Mouse (Mus musculus) spleen, postnatal 4 days (tissue): ENCODE measurements around the gene Bcl7b.
A peak's percentile ranks its signal among the peaks of the same experiment; 100 is the strongest.

ENCODE experiments used
- DNase-seq, 2 experiments: peaks; one replicate each; pipeline ENCODE4 v3.0.0; 2022; ENCODE audit warnings: low spot score in 2 of 2

Bcl7b gene

DNA sequence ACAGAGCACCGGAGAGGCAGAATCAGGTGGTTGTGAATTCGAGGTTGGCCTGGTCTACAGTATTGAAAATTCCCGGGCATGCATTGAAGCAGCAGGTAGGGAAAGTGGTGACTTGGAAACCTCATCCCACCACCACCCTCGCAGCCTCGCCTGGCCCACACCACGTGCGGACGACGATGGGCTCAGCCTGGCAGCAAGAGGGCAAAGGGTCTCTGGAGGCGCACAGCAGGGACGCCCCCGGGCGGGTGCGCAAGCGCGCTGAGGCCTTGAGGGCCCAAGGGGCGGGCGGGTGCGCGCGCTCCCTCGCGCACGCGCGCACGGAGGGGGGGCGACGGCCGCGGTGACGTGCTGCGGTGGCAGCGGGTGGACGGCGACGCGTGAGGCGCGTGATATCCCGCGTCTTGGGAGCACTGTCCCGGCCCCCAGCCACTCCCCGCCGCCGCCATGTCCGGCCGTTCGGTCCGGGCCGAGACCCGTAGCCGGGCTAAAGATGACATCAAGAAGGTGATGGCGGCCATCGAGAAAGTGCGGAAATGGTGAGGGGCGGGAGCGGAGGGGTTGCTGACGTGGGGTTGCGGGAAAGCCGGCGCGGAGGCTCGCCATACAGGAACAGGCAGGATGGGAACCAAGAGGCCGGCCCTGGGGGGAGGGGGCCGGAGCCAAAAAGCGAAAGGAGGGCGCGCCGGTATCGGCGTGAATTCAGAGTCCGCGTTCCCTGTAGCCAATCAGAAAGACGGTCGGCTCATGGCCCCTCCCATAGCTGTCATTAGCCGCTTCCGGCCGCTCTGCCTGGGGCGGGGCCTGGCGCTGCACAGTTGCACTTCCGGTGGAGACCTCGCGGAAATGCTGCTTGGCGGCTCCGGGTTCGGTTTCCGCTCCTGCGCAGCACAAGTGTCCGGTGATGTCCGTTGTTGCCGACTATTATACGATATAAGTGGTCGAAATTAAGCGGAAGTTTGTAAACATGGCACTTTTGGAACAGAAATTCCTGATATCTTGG is at the start of gene Bcl7b:
Gene Bcl7b (plus strand): TSS at position 221 of the 1,000 bp plus-strand sequence.
- peak; percentile 96 to 97 for DNase-seq

DNA sequence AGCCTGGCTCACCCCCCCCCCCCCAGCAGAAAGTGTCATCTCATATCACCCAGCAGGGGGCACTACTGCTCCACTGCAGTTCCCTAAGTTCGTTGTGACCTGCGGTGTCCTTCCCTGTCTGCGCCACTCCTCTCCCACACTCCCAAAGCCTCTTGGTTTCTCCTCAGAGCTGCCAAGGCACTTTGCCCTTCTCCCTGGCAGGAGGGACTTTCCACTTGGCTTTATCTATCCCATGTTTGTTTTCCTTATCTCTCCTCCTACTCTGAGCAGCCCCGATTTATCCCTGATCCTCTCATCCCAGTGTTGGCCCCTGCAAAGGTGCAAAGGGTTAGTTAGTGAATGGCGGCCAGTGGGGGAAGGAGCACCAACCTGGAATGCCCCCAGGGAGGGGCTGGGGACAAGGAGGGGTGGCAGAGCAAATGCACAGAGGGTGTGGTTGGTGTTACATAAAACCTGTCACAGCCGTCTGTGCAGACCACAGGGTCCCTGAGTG is 49.4 kb upstream of the Bcl7b start:
- DNase-seq, result peak; percentile 45 to 79

DNA sequence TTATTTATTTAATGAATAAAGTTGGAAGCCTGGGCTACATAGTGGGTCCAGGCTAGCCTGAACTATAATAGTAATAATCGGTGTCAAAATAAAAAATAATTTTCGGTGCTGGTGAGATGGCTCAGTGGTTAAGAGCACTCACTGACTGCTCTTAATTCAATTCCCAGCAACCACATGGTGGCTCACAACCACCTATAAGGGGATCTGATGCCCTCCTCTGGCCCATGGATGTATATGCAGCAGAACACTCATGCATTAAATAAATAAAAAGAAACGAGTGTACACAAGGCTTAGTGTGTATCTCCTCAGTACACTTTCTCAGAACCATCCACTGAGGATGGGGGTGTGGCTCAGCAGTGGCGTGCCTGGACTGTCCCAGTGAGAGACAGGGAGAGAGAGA is 47.3 kb upstream of the Bcl7b start:
- DNase-seq, result no peak

DNA sequence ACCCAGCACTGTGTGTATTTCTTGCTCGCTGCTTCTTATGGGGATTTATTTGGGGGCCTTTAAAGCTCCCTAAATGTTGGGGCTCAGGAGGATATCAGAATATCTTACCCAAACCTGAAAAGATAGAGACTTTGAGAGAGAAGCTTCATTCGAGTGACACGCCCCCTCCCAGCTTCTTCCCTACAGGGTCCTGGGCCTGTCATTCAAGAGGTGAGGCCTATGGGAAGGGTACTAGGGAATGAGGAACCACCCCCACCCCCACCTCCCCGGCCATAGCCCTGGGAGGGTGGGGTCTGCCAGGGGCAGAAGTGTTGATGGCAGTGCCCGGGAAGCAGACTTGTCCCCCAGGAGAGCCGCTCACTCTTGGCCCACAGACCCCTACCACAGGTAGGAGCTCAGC is 42.0 kb upstream of the Bcl7b start:
- DNase-seq, result no peak

DNA sequence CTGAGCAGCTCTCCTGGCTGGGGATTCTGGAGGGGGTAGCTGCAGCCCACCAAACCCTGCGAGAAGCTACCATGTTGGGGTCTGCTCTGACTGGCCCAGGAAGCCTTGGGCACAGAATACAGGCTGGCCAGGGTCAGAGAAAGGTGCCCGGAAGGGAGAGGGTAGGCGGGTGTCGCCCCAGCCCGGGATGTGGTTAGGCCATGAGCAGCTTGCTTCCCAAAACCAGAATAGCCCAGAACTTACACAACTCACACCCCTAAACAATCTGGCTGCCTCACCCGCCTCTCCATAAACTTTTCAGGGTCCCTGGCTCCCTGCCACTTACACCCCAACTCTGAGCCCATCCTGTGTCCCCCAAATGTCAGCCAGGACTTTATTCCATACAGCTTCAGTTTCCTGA is 40.4 kb upstream of the Bcl7b start:
- DNase-seq, result no peak

DNA sequence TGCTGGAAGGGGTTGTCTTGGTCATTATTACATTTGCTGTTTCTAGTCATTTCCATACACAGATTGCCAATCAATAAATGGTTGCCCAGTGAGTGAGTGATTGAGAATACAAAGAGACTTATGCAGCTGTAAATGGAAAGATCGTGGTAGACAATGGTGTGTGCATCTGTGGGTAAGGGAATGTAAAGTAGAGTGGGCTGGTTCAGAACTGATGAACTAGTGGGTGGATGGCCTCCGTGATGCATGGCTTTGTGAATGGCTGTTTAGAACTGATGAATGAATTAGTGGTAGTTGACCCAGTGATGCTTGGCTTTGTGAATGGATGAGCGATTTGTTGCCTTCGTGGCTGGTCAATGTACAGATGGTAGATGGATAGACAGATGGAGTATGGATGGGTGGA is 38.3 kb upstream of the Bcl7b start:
- no peak for DNase-seq

DNA sequence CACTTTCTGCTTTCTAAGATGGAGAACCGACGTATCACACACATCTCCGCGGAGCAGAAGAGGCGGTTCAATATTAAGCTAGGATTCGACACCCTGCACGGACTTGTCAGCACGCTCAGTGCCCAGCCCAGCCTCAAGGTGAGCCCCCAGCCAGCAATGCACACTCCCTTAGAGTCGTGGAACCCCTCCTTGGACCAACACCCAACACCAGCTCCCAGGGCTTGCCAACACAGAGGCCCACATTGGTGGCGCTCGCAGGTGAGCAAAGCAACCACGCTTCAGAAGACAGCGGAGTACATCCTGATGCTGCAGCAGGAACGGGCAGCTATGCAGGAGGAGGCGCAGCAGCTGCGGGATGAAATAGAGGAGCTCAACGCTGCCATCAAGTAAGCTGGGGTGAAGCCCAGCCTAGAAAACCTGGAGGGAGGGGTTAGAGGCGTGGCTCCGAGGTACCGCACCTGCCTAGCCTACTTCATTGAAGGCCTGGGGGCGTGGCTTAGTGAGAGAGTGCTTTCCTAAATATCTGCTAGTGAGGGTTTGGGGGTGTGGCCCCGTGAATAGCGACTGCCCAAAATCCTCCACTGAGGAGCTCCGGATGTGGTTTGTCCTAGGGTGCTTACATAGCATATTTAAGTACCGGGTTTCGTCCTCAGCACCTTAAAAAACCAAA is 34.2 kb upstream of the Bcl7b start:
- DNase-seq, result peak; percentile 56 to 70

DNA sequence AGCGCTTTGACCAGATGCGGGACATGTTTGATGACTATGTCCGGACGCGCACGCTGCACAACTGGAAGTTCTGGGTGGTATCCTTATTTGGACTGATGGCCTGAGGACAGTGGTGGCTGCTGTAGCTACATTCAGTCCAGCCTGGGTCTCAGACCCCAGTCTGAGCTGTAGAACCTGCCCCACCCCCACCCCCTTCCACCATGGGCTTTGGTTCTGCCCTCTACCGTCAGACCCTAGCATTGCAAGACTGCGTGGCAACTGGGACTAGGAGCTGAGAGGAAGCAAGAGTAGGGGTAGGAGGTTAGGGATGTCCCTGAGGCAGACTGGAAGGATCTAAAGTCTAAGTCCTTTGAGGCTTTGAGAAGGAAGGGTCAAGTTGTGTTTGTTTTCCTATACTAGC is 33.5 kb upstream of the Bcl7b start:
- peak; percentile 40 to 75 for DNase-seq

DNA sequence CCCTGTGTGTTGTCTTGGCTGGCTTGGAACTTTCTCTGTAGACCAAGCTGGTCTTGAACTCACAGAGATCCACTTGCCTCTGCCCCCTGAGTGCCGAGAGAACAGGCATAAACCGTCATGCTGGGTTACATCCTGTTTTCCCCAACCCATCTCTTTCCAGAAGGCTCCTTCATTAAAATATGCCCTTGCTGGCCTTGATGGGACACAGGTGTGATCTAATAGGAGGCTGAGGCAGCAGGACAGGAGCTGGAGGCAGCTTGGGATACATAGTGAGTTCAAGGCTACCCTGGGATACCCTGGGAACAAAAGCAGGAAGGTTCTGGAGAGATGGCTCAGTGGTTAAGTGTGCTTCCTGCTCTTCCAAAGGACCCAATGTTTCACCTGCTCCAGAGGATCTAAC is 28.2 kb upstream of the Bcl7b start:
- DNase-seq, result no peak

DNA sequence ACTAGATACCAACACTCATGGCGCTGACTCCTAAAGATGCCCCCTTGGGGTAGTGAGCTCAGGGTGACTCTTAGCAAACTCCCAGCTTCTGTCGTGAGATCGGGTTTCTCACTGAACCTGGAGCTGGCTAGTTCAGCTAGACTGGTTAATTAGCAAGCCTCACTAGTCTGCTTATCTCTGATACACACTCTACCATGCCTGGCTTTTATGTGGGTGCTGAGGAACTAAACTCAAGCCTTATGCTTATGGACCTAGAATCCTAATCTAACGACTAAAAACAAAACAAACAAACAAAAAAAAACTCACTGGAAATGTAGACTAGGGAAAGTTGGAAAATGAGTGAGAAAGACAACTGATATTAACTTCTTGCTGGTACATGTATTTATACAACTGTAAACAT is 23.6 kb upstream of the Bcl7b start:
- DNase-seq, result no peak

DNA sequence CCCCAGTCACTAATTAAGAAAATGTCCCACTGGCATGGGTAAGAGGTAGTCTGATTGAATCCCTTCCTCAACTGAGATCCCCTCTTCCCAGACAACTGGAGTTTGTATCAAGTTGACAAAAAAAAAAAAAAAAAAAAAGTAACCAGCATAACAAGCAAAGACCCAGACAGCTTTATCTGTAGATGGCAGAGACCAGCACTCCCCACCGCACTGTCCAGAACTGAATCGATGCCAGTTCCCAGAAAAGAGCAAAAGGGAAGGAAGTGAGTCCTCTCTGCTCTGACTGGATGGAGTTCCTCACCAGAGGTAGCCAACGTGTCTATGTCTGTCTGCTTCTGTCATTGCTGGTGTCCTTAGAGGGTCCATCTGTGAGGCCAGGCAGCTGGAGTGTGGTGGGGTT is 22.6 kb upstream of the Bcl7b start:
- no peak for DNase-seq

DNA sequence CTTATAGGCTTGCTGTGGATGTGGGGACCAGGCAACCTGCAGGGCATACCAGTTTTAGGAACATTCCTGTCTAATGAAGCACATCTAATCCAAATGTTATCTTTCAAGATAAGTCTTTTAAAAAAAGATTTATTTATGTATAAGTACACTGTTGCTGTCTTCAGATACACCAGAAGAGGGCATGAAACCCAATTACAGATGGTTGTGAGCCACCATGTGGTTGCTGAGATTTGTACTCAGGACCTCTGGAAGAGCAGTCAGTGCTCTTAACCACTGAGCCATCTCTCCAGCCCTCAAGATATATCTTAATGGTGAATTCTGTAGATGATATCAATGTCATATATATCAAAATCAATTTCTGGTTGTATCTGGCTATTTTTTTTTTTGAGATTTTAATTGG is 22.1 kb upstream of the Bcl7b start:
- DNase-seq, result no peak

DNA sequence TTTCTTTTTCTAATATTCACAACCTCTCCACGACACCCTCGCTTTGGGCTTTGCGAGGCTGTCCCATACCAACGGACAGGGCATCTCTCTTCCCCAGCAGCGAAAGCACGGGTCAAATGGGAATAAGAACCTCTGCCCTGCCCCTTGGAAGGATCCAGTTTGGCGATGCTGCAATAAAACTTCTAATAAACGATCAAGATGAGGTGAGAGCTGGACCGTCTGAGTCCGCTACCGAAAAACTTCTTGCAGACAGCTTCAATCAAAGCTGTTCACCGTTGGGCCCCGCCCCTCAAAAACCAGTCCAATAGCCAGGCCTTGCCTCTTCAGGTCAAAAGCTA is 19.4 kb upstream of the Bcl7b start:
- DNase-seq, result no peak

DNA sequence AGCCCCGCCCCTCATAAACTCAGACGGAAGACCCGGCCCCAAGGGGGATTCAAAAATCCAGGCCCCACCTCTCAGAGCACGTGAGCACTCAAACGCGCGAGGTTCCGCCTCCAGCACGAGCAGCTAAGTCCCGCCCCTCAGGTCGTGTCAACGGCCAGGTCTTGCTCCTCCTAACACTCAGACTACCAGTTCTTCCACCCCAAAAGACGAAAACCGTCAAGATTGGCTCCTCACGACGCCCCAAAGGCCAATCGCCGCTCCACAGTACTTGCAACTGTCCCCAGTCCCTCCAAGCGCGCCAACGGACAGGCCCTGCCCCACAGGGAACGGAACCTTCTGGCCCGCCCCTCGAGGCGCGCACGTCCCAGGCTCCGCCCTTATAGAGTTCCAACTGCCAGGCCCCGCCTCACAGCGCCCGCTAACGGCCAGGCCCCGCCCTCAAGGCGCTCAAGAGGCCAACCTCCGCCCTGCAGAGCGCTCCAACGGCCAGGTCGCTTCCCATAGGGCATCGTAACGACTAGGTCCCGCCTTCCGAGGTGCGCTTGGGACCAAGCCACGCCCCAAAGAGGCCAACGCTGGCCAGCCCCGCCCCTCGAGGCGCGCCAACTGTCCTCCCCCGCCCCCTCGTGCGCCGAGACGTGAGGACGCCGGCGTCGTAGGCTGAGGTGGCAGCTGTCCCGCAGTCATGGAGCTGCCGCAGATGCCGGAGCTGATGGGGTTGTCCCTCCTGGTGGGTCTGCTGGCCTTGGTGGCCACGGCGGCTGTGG is 18.8 kb upstream of the Bcl7b start, which contains the start of gene Tbl2:
Gene Tbl2 (plus strand): TSS at position 605 of the 767 bp plus-strand sequence.
- peak; percentile 98 to 99 for DNase-seq

DNA sequence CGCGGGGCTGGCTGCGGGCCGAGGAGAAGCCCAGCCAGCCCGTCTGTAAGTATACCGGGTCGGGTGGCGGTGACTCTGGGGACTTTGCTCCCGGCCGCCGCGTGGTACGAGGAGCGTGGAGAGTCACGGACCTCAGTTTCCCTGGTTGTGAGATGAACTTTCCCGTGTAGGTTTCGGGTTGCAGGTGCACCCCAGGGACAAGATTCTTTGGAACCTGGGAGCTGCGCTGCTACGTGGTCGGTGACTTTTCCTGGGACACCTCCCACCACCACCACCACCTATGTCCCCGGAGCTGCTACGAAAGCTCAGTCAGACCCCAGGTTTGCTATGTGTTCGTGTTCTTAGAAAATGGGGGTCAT is 18.3 kb upstream of the Bcl7b start:
- DNase-seq, result no peak

DNA sequence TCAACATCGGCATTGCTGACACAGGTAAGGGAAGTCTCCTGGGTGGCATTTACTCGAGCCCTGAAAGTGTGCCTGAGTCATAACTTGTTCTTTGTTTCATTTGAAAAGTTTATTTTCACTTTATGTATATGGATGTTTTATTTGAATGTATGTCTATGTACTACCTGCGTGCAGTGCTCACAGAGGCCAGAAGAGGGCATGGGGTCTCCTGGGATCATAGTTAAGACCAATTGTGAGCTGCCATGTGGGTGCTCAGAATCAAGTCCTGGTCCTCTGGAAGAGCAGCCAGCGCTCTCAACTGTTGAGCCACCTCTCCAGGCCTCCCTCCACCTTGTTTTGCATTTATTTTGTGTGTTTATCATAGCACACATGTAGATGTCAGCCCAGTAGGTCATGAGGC is 11.6 kb upstream of the Bcl7b start:
- no peak for DNase-seq

DNA sequence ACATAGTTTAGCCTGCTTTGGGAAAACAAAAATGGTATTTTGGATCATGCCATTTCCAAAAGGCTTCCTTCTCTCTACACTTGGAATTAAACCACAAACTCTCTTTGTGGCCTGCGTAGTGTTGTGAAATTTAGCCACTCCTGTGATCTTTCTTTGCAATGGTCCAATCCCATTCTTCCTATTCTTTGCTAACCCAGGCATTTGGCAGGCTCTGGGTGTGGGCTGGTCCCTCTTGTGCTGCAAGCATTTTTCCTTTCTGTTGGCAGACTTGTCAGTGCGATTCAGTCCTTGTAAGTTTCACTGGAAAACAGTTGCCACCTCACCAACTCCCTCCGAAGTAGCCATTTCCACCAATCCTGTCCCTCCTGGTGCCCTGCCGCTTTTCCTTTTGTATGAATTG is 6.9 kb upstream of the Bcl7b start:
- no peak for DNase-seq

DNA sequence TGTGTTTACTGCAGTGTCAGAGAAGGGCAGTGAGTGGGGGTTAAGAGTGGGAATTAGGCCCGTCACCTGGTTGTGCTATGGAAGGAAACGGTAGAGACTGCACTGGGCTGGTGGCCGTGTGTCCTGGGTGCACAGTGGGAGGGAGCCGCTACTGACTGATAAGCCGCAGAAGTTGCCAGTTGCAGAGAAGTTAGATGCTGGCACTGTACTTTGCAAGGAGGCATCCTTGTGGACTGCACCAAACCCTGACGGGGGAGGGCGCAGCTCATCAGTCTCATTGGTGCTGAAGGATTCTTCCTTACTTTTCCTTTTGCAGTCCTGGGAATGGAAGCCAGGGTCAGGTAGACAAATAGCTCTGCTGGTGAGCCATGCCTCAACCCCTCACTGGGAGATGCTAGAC is 6.4 kb upstream of the Bcl7b start:
- DNase-seq, result no peak

DNA sequence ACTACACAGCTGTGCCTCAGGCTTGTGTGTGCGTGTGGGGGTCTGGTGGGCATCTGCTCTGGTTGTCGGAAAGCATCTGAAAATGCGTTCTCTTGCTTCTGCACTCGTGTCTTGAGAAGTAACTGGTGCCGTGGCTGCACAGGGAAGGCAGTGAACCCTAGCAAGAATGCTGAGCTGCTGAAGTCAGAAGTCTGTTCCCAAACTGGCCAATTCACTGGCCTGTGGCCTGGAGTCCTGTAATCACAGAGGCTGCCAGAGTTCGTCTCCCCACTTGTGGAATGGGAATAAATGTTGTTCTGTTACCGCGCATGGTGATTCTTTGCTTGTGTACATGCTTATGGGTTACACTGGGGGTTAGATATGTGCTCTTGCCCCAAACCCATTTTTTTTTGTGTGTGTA is 5.7 kb upstream of the Bcl7b start:
- no peak for DNase-seq

DNA sequence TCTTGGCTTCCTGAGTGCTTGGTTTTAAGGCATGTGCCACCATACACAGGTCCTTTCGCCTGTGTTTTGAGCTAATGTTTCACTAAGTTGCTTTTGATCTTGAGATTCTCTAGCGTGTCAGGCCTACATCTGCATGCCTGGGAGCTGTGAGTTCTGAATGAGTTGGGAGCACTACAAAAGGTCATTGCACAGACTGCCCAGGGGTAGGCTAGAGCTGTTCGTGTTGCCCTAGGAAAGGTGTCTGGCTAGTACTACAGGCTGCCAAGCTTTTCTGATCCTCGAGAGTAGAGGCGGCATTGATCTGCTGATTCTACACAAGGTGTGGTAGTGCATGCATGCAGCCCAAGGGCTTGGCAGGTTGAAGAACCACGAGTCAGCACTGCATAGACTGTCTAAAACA is 5.3 kb upstream of the Bcl7b start:
- no peak for DNase-seq

DNA sequence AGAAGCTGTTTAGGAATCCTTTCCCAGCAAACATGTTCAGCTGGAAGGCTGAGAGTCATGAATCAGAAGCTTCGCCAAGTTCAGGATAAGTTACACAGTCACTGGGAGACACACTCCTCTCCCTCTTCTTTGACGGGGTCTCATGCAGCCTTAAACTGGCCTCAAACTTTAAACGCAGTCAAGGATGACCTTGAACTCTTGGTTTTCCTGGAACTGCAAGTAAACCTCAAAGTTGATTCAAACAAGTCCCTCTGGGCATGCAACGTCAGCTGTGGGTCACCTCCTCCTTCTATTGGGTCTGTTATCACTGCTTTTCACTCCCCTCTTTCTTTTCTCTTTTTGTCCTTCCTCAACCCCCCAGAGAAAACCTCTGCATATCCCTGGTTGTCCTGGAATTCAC is 1.2 kb upstream of the Bcl7b start:
- no peak for DNase-seq

DNA sequence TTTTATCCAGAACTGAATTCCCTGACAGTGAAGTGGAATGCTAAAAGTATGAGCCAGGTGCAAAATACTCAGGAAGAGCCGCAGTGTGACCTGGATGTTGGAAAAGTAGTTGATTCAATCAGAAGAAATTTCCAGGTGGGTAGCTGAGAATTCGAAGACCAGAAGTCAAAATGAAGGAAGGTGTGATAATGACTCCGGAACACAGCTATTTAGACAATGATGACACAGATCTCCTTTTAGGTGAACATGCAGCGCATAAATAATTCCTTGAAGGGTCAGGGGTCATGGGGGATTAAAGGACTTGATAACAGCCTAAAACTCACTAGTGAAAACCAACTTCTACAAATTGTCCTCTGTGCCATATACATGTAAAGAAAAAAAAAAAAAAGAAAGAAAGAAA is 614 bp upstream of the Bcl7b start:
- DNase-seq, result no peak
